Mouse (Mus musculus) kidney, embryonic 14.5 days (tissue): ENCODE measurements at regions not wholly inside any gene's neighbourhood (a gene's known extent, or its start where the extent isn't known, plus 50 kb on each side); places are given as distances from the start of the nearest gene placed in this dataset.

Experiments used
- ATAC-seq: fragments of 200-750 bp; cut with Nextera tagmentation; 2 replicates; pipeline ENCODE4 v1.8.0; 2017; ENCODE audit warnings: moderate number of reproducible peaks, mild to moderate bottlenecking, moderate TSS enrichment, moderate library complexity; ENCODE audit not compliant: low FRiP score, low TSS enrichment
- H3K27ac ChIP-seq: fragments of 300-500 bp; sonication (generic); 2 replicates; pipeline ENCODE4 v1.5.1; 2014; ENCODE audit warnings: low read depth, mild to moderate bottlenecking, low read length, moderate library complexity, mixed read lengths
- H3K27me3 ChIP-seq: fragments of 300-500 bp; sonication (generic); 2 replicates; pipeline ENCODE4 v1.6.1; 2014; ENCODE audit warnings: mild to moderate bottlenecking, low read length; ENCODE audit not compliant: control insufficient read depth, insufficient read depth
- H3K36me3 ChIP-seq: fragments of 300-500 bp; sonication (generic); 2 replicates; pipeline ENCODE4 v1.6.1; 2014; ENCODE audit warnings: low read length, mixed read lengths; ENCODE audit not compliant: control insufficient read depth, insufficient read depth
- H3K4me1 ChIP-seq: fragments of 300-500 bp; sonication (generic); 2 replicates; pipeline ENCODE4 v1.6.1; 2014; ENCODE audit warnings: low read length, mixed read lengths; ENCODE audit not compliant: control insufficient read depth, insufficient read depth
- H3K4me2 ChIP-seq: fragments of 300-500 bp; sonication (generic); replicated peaks from 2 replicates; pipeline ENCODE4 v1.6.1; 2014; ENCODE audit warnings: low read depth, mild to moderate bottlenecking, low read length
- H3K4me3 ChIP-seq: fragments of 300-500 bp; sonication (generic); 2 replicates; pipeline ENCODE4 v1.5.1; 2014; ENCODE audit warnings: mild to moderate bottlenecking, low read length
- H3K9ac ChIP-seq: fragments of 300-500 bp; sonication (generic); 2 replicates; pipeline ENCODE4 v1.6.1; 2014; ENCODE audit warnings: low read depth, mild to moderate bottlenecking, low read length, moderate library complexity
- H3K9me3 ChIP-seq: fragments of 300-500 bp; sonication (generic); 2 replicates; pipeline ENCODE4 v1.6.1; 2016; ENCODE audit warnings: low read length; ENCODE audit not compliant: control insufficient read depth
- WGBS: fragments of 180-500 bp; shearing (Covaris S2); extraction: QIAGEN DNeasy Blood & Tissue Kit; methylation state at CpG from one replicate; pipeline ENCODE4 v1.1.7; 2014; 5-methylcytosine and 5-hydroxymethylcytosine counted together

GRCm38 (mm10) chr15:61873047-61873446 lies 950.2 kb upstream of the A1bg start:
- WGBS, result 52% methylated on average over 2 of the region's 2 CpGs

DNA sequence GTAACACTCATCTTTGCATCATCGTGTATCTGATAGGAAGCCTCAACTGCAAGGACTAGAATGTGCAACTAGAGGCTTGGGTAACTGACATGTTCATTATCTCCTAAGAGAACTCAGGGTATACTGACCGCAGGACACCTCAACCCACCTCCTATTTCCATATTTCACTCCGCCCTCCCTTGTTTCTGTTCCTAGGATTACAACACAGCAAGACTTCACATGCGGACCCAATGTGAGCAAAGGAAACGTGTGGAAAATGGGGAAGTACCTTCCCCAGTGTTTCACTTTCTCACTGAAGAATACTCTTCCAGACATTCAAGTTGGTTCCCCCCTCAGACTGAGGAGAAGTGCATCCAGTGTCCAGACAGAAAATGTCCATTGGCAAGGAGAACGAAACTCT lies 937.9 kb upstream of the A1bg start:
- Histone ChIP-seq H3K27me3 (no peaks in the 10 kb centered on the region), H3K4me3 (no peak overlapping the region), H3K27ac (no peak overlapping the region), H3K9me3 (no peaks in the 10 kb centered on the region), H3K4me1 (no peaks in the 10 kb centered on the region), H3K36me3 (no peaks in the 10 kb centered on the region), H3K9ac (no peak overlapping the region), H3K4me2 (no peak overlapping the region)
- WGBS, result 93% methylated on average over 6 of the region's 6 CpGs
- no peak for ATAC-seq

More at GRCm38 (mm10) chr15:61873047-61873446, 950.2 kb upstream of the A1bg start:
- Histone ChIP-seq H3K4me3 (no peak overlapping the region), H3K9me3 (no peaks in the 10 kb centered on the region), H3K27ac (no peak overlapping the region), H3K4me2 (no peak overlapping the region), H3K27me3 (no peaks in the 10 kb centered on the region), H3K36me3 (no peaks in the 10 kb centered on the region), H3K9ac (no peak overlapping the region), H3K4me1 (no peaks in the 10 kb centered on the region)
- no peak for ATAC-seq

DNA sequence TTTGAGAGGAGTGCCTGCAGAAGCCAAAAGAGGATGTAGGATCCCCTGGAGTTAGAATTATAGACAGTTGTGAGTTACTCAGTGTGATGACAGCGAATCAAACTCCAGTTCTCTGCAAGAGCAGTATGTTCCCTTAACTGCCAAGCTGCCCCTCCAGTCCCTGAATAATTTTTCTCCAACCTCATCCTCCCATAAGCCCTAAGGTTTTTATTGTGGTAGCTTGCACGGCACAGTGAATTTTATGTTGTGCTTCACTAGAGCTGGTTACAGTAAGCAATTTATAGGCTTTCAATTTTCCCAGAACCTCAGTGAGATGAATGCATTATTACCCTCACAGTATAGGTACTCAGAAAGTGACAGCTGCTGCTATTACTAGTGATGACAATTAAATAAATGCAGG lies 933.1 kb upstream of the A1bg start:
- H3K9me3 ChIP-seq, result no peaks in the 10 kb centered on the region
- no peak overlapping the region for H3K27ac ChIP-seq
- H3K27me3 ChIP-seq, result no peaks in the 10 kb centered on the region
- H3K4me2 ChIP-seq, result no peak overlapping the region
- no peaks in the 10 kb centered on the region for H3K36me3 ChIP-seq
- 64% methylated on average over 2 of the region's 2 CpGs for WGBS
- H3K9ac ChIP-seq, result no peak overlapping the region
- no peak for ATAC-seq
- H3K4me1 ChIP-seq, result no peaks in the 10 kb centered on the region
- H3K4me3 ChIP-seq, result no peak overlapping the region

DNA sequence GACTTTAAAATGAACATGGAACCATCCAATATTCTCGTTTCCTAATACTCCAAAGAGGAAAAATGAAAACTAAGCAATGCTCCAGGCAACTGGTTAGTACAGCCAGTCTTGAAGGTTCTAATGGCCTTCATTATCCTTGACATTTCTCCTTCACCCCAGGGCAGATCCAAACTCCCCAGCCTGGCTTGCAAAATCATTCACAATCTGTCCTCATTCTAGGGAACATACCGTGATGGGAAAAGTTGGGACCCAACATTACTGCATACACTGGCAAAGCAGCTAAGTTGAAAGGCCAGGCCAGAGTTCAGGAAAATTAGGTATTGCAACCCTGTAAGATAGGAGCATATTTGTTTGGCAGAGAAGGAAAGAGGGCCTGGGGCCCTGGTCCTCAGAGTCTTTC lies 889.9 kb upstream of the A1bg start:
- H3K4me1 ChIP-seq, result no peaks in the 10 kb centered on the region
- 84% methylated on average over 2 of the region's 2 CpGs for WGBS

GRCm38 (mm10) chr15:61805379-61805778 lies 882.6 kb upstream of the A1bg start:
- 40% methylated on average over 2 of the region's 2 CpGs for WGBS
- Histone ChIP-seq H3K27me3 (no peaks in the 10 kb centered on the region), H3K27ac (no peak overlapping the region), H3K36me3 (no peaks in the 10 kb centered on the region), H3K9me3 (no peaks in the 10 kb centered on the region), H3K4me3 (no peak overlapping the region), H3K9ac (no peak overlapping the region), H3K4me2 (no peak overlapping the region), H3K4me1 (no peaks in the 10 kb centered on the region)
- ATAC-seq, result no peak

More for the DNA sequence above, 889.9 kb upstream of the A1bg start:
- no peak overlapping the region for H3K4me3 ChIP-seq
- ATAC-seq, result no peak
- H3K4me2 ChIP-seq, result no peak overlapping the region
- no peaks in the 10 kb centered on the region for H3K27me3 ChIP-seq
- no peak overlapping the region for H3K27ac ChIP-seq
- H3K36me3 ChIP-seq, result no peaks in the 10 kb centered on the region
- H3K9me3 ChIP-seq, result no peaks in the 10 kb centered on the region
- H3K9ac ChIP-seq, result no peak overlapping the region

DNA sequence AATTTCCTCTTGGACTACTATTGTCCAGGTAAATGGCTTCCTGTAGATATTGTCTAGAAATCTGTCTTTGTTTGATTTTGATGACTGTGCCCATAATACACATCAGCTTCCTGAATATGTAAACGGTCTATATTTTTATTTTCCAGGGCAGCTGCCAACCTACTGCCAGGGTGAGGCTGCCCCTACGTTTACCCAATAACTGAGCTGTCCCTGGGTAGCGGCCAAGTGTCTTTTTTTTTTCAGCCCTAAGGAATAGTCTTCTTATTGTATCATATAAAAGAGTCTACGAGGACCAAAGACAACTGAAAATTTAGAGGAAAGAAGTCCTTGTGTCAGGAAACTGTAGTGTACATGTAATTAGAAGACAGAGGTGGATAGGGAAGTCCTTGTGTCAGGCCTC lies 877.3 kb upstream of the A1bg start:
- no peak overlapping the region for H3K4me2 ChIP-seq
- no peak overlapping the region for H3K4me3 ChIP-seq
- no peak overlapping the region for H3K27ac ChIP-seq
- no peaks in the 10 kb centered on the region for H3K4me1 ChIP-seq
- 79% methylated on average over 4 of the region's 4 CpGs for WGBS
- ATAC-seq, result no peak
- H3K36me3 ChIP-seq, result no peaks in the 10 kb centered on the region
- no peak overlapping the region for H3K9ac ChIP-seq
- no peaks in the 10 kb centered on the region for H3K27me3 ChIP-seq
- no peaks in the 10 kb centered on the region for H3K9me3 ChIP-seq

DNA sequence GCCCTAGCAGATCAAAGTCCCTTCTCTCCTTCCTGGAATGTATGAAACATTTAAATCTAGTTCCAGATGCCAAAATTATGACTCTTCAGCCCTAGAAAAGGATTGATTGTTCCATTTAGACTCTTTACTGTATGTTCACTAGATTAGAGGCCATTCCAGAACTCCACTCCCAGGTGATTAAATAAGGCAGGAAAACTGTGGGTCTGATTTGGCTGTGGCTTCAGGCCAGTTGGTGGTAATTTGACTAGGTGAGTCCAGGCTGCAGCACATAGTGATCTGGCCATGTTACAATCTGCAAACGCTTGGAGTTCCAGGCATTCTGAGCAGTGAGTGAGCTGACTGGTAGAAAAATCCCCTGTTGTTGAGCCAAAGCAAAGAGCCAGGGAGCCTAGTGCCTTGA lies 875.0 kb upstream of the A1bg start:
- H3K9ac ChIP-seq, result no peak overlapping the region
- ATAC-seq, result no peak
- no peak overlapping the region for H3K4me3 ChIP-seq
- H3K36me3 ChIP-seq, result no peaks in the 10 kb centered on the region
- H3K9me3 ChIP-seq, result no peaks in the 10 kb centered on the region
- no peak overlapping the region for H3K27ac ChIP-seq
- H3K4me1 ChIP-seq, result no peaks in the 10 kb centered on the region
- 64% methylated on average over 1 of the region's 1 CpGs for WGBS
- no peak overlapping the region for H3K4me2 ChIP-seq
- H3K27me3 ChIP-seq, result no peaks in the 10 kb centered on the region

DNA sequence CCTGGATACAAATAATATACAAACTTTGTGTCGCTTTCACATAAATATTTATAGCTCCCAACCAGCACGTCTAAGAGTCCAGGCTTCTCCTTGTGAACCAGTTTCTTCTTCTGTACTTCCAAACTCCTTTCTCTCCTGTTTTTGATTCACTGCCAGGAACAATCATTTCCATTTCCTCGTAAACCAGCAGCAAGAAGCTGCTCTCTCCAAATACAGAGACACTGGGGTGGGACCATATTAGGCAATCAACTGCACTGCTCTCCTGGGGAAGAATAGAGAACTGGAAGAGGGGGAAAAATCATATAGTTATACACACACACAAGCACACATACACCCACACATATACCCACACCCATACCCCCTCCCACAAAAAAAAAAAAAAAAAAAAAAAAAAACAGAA lies 871.7 kb upstream of the A1bg start:
- H3K36me3 ChIP-seq, result no peaks in the 10 kb centered on the region
- no peaks in the 10 kb centered on the region for H3K27me3 ChIP-seq
- 72% methylated on average over 3 of the region's 3 CpGs for WGBS
- H3K4me2 ChIP-seq, result no peak overlapping the region
- H3K27ac ChIP-seq, result no peak overlapping the region
- no peak overlapping the region for H3K9ac ChIP-seq
- H3K9me3 ChIP-seq, result no peaks in the 10 kb centered on the region
- no peak for ATAC-seq
- no peak overlapping the region for H3K4me3 ChIP-seq
- H3K4me1 ChIP-seq, result no peaks in the 10 kb centered on the region

DNA sequence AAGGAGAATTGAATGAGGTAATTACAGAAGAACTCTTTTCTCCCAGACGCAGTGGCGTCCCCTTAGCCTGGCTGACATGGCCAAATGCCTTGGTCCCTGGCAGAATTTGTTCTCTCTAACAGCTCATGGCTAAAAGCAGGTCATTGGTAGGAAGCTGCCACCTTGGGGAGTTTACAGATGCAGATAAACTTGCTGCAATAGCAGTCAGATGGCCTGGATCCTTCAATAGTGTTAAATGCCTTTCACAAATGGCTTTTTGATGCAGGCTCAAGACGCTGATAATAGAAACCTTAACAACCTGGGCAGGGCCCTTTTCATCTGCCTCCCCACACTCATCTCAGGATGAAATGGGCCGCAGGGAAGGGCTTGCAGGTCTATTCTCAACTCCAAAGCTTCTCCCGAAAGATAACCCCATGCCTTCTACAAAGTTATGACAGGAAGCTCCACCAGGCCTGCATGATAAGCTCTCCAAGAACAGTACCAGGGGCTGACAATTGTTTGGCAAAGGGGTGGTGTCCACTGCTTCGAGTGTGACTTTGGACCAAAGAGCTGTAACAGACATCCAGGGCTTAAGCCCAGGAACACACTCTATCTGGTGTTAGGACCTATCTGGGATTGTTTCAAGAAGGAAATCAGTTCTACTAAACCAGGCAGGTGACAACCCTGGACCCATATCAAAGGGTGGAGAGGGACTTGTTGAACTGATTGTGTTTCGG lies 867.2 kb upstream of the A1bg start:
- peaks cover 4% of the 10 kb centered on the region; the same call in 1 of the 2 replicates for H3K27me3 ChIP-seq
- no peaks in the 10 kb centered on the region for H3K9me3 ChIP-seq
- H3K36me3 ChIP-seq, result no peaks in the 10 kb centered on the region
- H3K9ac ChIP-seq, result no peak overlapping the region
- H3K4me2 ChIP-seq, result no peak overlapping the region
- H3K4me1 ChIP-seq, result no peaks in the 10 kb centered on the region
- no peak overlapping the region for H3K27ac ChIP-seq
- H3K4me3 ChIP-seq, result no peak overlapping the region
- no peak for ATAC-seq
- 52% methylated on average over 7 of the region's 7 CpGs for whole genome bisulfite sequencing
